Mouse (Mus musculus) myocyte (in vitro differentiated cells): ENCODE measurements at regions not wholly inside any gene's neighbourhood (a gene's known extent, or its start where the extent isn't known, plus 50 kb on each side); places are given as distances from the start of the nearest gene placed in this dataset.

ENCODE experiments used
- H3K27me3 ChIP-seq: one replicate; pipeline ENCODE4 v1.6.1; 2011; ENCODE audit not compliant: control insufficient read depth, insufficient read depth, insufficient read length
- H3K36me3 ChIP-seq: one replicate; pipeline ENCODE4 v1.6.1; 2011; ENCODE audit not compliant: control insufficient read depth, insufficient read depth
- H3K4me2 ChIP-seq: one replicate; pipeline ENCODE4 v1.6.1; 2011; ENCODE audit warnings: low read depth, control low read depth
- H3K4me3 ChIP-seq: one replicate; pipeline ENCODE4 v1.5.1; 2011; ENCODE audit warnings: mild to moderate bottlenecking, control low read depth, moderate library complexity
- H3K79me2 ChIP-seq: one replicate; pipeline ENCODE4 v1.6.1; 2011; ENCODE audit not compliant: control insufficient read depth, insufficient read depth
- H3ac ChIP-seq: one replicate; pipeline ENCODE4 v1.6.1; 2011; ENCODE audit not compliant: control insufficient read depth, insufficient read length
- CEBPB ChIP-seq: IDR thresholded peaks from 2 replicates; pipeline ENCODE4 v1.6.1; 2011; ENCODE audit warnings: mild to moderate bottlenecking, moderate library complexity; ENCODE audit not compliant: poor library complexity, insufficient read depth, severe bottlenecking
- E2F4 ChIP-seq: IDR thresholded peaks from one replicate; pipeline ENCODE4 v1.6.1; 2011; ENCODE audit warnings: mild to moderate bottlenecking, control low read depth, moderate library complexity; ENCODE audit not compliant: insufficient read depth
- MAX ChIP-seq: IDR thresholded peaks from one replicate; pipeline ENCODE4 v1.6.1; 2011; ENCODE audit warnings: low read depth, mild to moderate bottlenecking, control low read depth
- MYOD1 ChIP-seq, 3 experiments: IDR thresholded peaks; one replicate each; pipeline ENCODE4 v1.6.1; 2011; ENCODE audit warnings: control low read depth in 2 of 3, low read depth in 2 of 3, mild to moderate bottlenecking in 2 of 3, moderate library complexity in 1 of 3; ENCODE audit not compliant: insufficient read length in 2 of 3, control insufficient read depth in 1 of 3
- MYOG ChIP-seq, 3 experiments: IDR thresholded peaks; one replicate each; pipeline ENCODE4 v1.6.1; 2011; ENCODE audit warnings: control low read depth in 2 of 3, low read depth in 2 of 3, mild to moderate bottlenecking in 2 of 3; ENCODE audit not compliant: insufficient read length in 2 of 3, control insufficient read depth in 1 of 3, insufficient read depth in 1 of 3
- POLR2A ChIP-seq: IDR thresholded peaks from one replicate; pipeline ENCODE4 v1.6.1; 2011; ENCODE audit warnings: low read depth, mild to moderate bottlenecking, control low read depth, moderate library complexity; ENCODE audit not compliant: insufficient read length
- POLR2AphosphoS2 ChIP-seq: IDR thresholded peaks from one replicate; pipeline ENCODE4 v1.6.1; 2011; ENCODE audit warnings: low read depth, control low read depth; ENCODE audit not compliant: insufficient read length
- REST ChIP-seq: IDR thresholded peaks from one replicate; pipeline ENCODE4 v1.6.1; 2011; ENCODE audit warnings: mild to moderate bottlenecking, control low read depth, moderate library complexity; ENCODE audit not compliant: insufficient read depth, insufficient read length
- SRF ChIP-seq: IDR thresholded peaks from one replicate; pipeline ENCODE4 v1.6.1; 2011; ENCODE audit warnings: low read depth; ENCODE audit not compliant: control insufficient read depth, insufficient read length
- TCF12 ChIP-seq: IDR thresholded peaks from one replicate; pipeline ENCODE4 v1.6.1; 2011; ENCODE audit warnings: mild to moderate bottlenecking, control low read depth; ENCODE audit not compliant: poor library complexity, insufficient read depth, severe bottlenecking
- TCF3 ChIP-seq: IDR thresholded peaks from one replicate; pipeline ENCODE4 v1.6.1; 2011; ENCODE audit warnings: low read depth, control low read depth; ENCODE audit not compliant: insufficient read length
- USF1 ChIP-seq: IDR thresholded peaks from one replicate; pipeline ENCODE4 v1.6.1; 2011; ENCODE audit warnings: low read depth, mild to moderate bottlenecking, control low read depth, moderate library complexity

DNA sequence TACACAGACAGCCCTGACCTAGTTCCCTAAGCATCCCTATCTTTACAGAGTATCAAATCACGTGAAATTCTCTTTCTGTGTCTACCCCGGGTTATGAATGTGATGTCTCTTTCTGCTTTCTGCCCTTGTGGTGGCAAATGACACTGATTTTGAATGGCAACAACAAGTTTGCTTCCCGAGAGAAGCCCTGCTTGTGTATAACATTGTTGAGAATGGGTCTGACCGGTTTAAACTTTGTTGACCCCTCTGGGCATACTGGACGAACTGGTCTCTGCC is 109.1 kb upstream of the Zdhhc25 start:
- Histone ChIP-seq H3K4me3 (no peak overlapping the region), H3K36me3 (no peaks in the 10 kb centered on the region), H3ac (no peak overlapping the region), H3K79me2 (no peaks in the 10 kb centered on the region), H3K27me3 (no peaks in the 10 kb centered on the region), H3K4me2 (no peak overlapping the region)
- TF ChIP-seq E2F4 = no peak
- TF ChIP-seq REST = no peak
- TF ChIP-seq TCF12 = no peak
- no peak for TF ChIP-seq MYOD1 (IDR thresholded peaks at IDR 0.05; ENCODE audit: control insufficient read depth in 1 of 3, insufficient read length in 2 of 3, low read depth in 2 of 3)
- no peak for TF ChIP-seq TCF3
- TF ChIP-seq SRF = no peak
- TF ChIP-seq POLR2A = no peak
- no peak for TF ChIP-seq MYOG (IDR thresholded peaks at IDR 0.05; ENCODE audit: control insufficient read depth in 1 of 3, insufficient read depth in 1 of 3, insufficient read length in 2 of 3, low read depth in 2 of 3)
- TF ChIP-seq MAX = no peak
- TF ChIP-seq CEBPB = no peak
- no peak for TF ChIP-seq POLR2AphosphoS2
- TF ChIP-seq USF1 = no peak

DNA sequence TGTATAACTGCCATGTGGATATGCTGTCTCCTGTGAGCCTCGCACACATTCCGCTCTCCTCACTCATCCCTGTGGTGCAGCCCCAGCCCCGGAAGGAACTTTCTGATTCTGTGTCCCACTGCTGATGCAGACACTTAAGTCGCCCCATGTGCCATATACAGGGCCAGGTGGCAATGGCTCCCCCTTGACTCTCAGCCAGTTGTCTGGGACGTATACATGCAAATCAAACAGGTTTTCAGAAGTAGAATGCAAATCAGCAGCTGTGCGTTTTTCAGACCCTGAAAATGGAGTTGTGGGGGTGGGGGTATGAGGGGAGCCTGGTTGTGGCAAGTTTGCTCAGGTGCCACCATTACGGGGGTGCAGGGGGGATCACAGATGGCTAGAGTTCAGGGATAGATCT is 102.1 kb upstream of the Zdhhc25 start:
- H3K4me3 ChIP-seq = no peak overlapping the region
- H3K4me2 ChIP-seq = no peak overlapping the region
- no peaks in the 10 kb centered on the region for H3K36me3 ChIP-seq
- H3K79me2 ChIP-seq = no peaks in the 10 kb centered on the region
- H3ac ChIP-seq = no peak overlapping the region
- TF ChIP-seq CEBPB = no peak
- TF ChIP-seq POLR2A = no peak
- no peak for TF ChIP-seq MYOD1 (IDR thresholded peaks at IDR 0.05; ENCODE audit: control insufficient read depth in 1 of 3, insufficient read length in 2 of 3, low read depth in 2 of 3)
- no peak for TF ChIP-seq REST
- no peak for TF ChIP-seq USF1
- no peak for TF ChIP-seq E2F4
- no peak for TF ChIP-seq MAX
- no peak for TF ChIP-seq POLR2AphosphoS2
- TF ChIP-seq TCF12 = no peak
- no peak for TF ChIP-seq TCF3
- no peak for TF ChIP-seq SRF
- TF ChIP-seq MYOG (IDR thresholded peaks at IDR 0.05; ENCODE audit: control insufficient read depth in 1 of 3, insufficient read depth in 1 of 3, insufficient read length in 2 of 3, low read depth in 2 of 3) = no peak
- no peaks in the 10 kb centered on the region for H3K27me3 ChIP-seq

GRCm38 (mm10) chr15:88502311-88502710 is 97.8 kb upstream of the Zdhhc25 start:
- Histone ChIP-seq H3K36me3 (no peaks in the 10 kb centered on the region), H3K79me2 (no peaks in the 10 kb centered on the region), H3K27me3 (no peaks in the 10 kb centered on the region), H3ac (no peak overlapping the region), H3K4me3 (no peak overlapping the region), H3K4me2 (peak overlapping the region; percentile 7)
- TF ChIP-seq POLR2A (no peak), MAX (no peak), E2F4 (no peak), TCF3 (no peak), SRF (no peak), TCF12 (no peak), MYOD1 (IDR thresholded peaks at IDR 0.05; ENCODE audit: control insufficient read depth in 1 of 3, insufficient read length in 2 of 3, low read depth in 2 of 3) (no peak)

DNA sequence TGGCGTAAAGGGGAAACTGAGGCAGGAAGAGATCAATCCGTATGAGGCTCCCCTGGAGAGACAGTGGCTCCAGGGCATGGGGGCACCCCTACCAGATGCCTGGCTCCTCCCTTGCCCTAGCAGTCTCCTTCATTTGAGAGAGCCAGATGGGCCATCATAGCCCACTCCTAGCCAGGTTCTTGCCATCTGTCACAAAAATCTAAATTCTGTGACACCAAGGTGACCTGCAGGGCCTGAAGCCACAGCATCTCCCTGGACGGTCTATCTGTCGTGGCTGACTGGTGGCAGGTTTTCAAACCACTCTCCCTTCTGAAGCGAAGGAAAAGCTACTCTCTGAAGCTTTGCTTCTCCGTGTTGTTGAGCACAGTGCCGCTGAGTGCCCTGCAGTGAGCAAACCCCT is 96.2 kb upstream of the Zdhhc25 start:
- H3K27me3 ChIP-seq = no peaks in the 10 kb centered on the region
- no peak overlapping the region for H3K4me3 ChIP-seq
- no peak overlapping the region for H3ac ChIP-seq
- no peak for TF ChIP-seq TCF12
- no peak for TF ChIP-seq MYOG (IDR thresholded peaks at IDR 0.05; ENCODE audit: control insufficient read depth in 1 of 3, insufficient read depth in 1 of 3, insufficient read length in 2 of 3, low read depth in 2 of 3)
- no peak for TF ChIP-seq POLR2A
- no peak for TF ChIP-seq POLR2AphosphoS2
- TF ChIP-seq CEBPB = no peak
- no peak for TF ChIP-seq SRF
- TF ChIP-seq TCF3 = no peak
- no peak for TF ChIP-seq REST
- no peak for TF ChIP-seq MAX
- TF ChIP-seq MYOD1 (IDR thresholded peaks at IDR 0.05; ENCODE audit: control insufficient read depth in 1 of 3, insufficient read length in 2 of 3, low read depth in 2 of 3) = no peak
- no peak for TF ChIP-seq USF1
- TF ChIP-seq E2F4 = no peak
- no peaks in the 10 kb centered on the region for H3K79me2 ChIP-seq
- H3K4me2 ChIP-seq = no peak overlapping the region
- H3K36me3 ChIP-seq = no peaks in the 10 kb centered on the region
